Mouse (Mus musculus): ENCODE data around the gene Dnase1.
"Not testable (repeated sequence)": the region's sequence is repeated elsewhere in the genome, so short reads cannot be mapped to it uniquely, and the experiment has no call there.

Gene Dnase1

GRCm38 (mm10) chr16:4036807-4037206 is at the start of gene Dnase1:
Gene Dnase1 (plus strand): TSS chr16:4036942.
- DNase-seq (ENCODE audit: extremely low spot score, low read depth, low spot score): no peak

- no peak for DNase-seq (ENCODE audit: extremely low spot score, low read depth, low spot score)
Measured at GRCm38 (mm10) chr16:3988410-3988809, 48.3 kb upstream of the Dnase1 start.

GRCm38 (mm10) chr16:4003489-4004398 is 33.0 kb upstream of the Dnase1 start, which contains the start of gene Slx4:
Gene Slx4 (minus strand): TSS chr16:4003770.
- DNase-seq (ENCODE audit: extremely low spot score, low read depth, low spot score): peak; percentile 97

- no peak for DNase-seq (ENCODE audit: extremely low spot score, low read depth, low spot score)
Measured at GRCm38 (mm10) chr16:4012882-4013570, 23.7 kb upstream of the Dnase1 start.

GRCm38 (mm10) chr16:4014040-4014668 is 22.6 kb upstream of the Dnase1 start:
- DNase-seq (ENCODE audit: extremely low spot score, low read depth, low spot score): no peak

- not testable (repeated sequence) for DNase-seq (ENCODE audit: extremely low spot score, low read depth, low spot score)
Measured at GRCm38 (mm10) chr16:4016786-4017185, 20.0 kb upstream of the Dnase1 start.

- DNase-seq (ENCODE audit: extremely low spot score, low read depth, low spot score): not testable (repeated sequence)
Measured at GRCm38 (mm10) chr16:4017466-4017865, 19.3 kb upstream of the Dnase1 start.

GRCm38 (mm10) chr16:4021241-4021640 is 15.5 kb upstream of the Dnase1 start:
- no peak for DNase-seq (ENCODE audit: extremely low spot score, low read depth, low spot score)

- DNase-seq (ENCODE audit: extremely low spot score, low read depth, low spot score): no peak
Measured at GRCm38 (mm10) chr16:4022719-4023118, 14.0 kb upstream of the Dnase1 start.

GRCm38 (mm10) chr16:4026672-4027071 is 10.1 kb upstream of the Dnase1 start:
- no peak for DNase-seq (ENCODE audit: extremely low spot score, low read depth, low spot score)

- DNase-seq (ENCODE audit: extremely low spot score, low read depth, low spot score): no peak
Measured at GRCm38 (mm10) chr16:4027211-4027610, 9.5 kb upstream of the Dnase1 start.

- DNase-seq (ENCODE audit: extremely low spot score, low read depth, low spot score): no peak
Measured at GRCm38 (mm10) chr16:4029371-4029841, 7.3 kb upstream of the Dnase1 start.

- no peak for DNase-seq (ENCODE audit: extremely low spot score, low read depth, low spot score)
Measured at GRCm38 (mm10) chr16:4030501-4030900, 6.2 kb upstream of the Dnase1 start.

GRCm38 (mm10) chr16:4031441-4032274 is 5.1 kb upstream of the Dnase1 start:
- DNase-seq (ENCODE audit: extremely low spot score, low read depth, low spot score): no peak

- no peak for DNase-seq (ENCODE audit: extremely low spot score, low read depth, low spot score)
Measured at GRCm38 (mm10) chr16:4032341-4032748, 4.4 kb upstream of the Dnase1 start.

GRCm38 (mm10) chr16:4033971-4034370 is 2.8 kb upstream of the Dnase1 start:
- no peak for DNase-seq (ENCODE audit: extremely low spot score, low read depth, low spot score)

- DNase-seq (ENCODE audit: extremely low spot score, low read depth, low spot score): no peak
Measured at GRCm38 (mm10) chr16:4034476-4034875, 2.3 kb upstream of the Dnase1 start.

GRCm38 (mm10) chr16:4035575-4035974 is 1.2 kb upstream of the Dnase1 start:
- DNase-seq (ENCODE audit: extremely low spot score, low read depth, low spot score): no peak

GRCm38 (mm10) chr16:4037690-4038089 is 948 bp downstream of the Dnase1 start:
- DNase-seq (ENCODE audit: extremely low spot score, low read depth, low spot score): no peak

- DNase-seq (ENCODE audit: extremely low spot score, low read depth, low spot score): no peak
Measured at GRCm38 (mm10) chr16:4040206-4040605, 3.5 kb downstream of the Dnase1 start.
